Mouse (Mus musculus) urinary bladder, postnatal 14 days (tissue): Measurements from ENCODE around the gene Apcs.

Experiments used
- DNase-seq: peaks from one replicate; pipeline ENCODE4 v3.0.0; 2021; ENCODE audit warnings: low spot score

Apcs gene

DNA sequence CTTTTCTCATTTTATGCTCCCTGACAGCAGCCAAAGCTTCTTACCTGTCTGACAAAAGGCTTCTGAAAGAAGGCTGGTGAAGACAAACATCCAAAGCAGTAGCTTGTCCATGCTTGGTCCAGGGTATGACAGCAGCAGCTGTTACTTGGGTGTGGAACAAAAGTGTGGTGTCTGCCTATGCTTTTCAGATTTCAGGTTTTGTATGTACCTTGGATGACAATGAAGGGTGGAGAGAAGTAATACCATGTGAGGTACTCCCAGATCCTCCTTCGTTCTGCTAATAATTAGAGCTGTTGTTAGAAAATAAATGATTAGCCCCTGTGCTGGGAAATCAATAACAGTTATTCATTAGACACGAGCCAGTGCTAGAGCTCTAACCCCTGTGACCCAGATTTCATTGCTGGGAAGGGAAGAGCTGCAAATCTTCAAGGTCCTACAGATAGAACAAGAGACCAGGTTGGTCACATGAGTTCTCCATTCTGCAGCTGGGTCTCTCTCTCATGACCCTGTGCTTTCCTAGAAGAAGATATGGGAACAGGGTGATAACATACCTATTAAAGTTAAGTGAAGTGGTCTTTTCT, at the start of gene Apcs:
TSS of gene Apcs (minus strand) at position 265 of the 581 bp plus-strand sequence.
- DNase-seq: no peak

DNA sequence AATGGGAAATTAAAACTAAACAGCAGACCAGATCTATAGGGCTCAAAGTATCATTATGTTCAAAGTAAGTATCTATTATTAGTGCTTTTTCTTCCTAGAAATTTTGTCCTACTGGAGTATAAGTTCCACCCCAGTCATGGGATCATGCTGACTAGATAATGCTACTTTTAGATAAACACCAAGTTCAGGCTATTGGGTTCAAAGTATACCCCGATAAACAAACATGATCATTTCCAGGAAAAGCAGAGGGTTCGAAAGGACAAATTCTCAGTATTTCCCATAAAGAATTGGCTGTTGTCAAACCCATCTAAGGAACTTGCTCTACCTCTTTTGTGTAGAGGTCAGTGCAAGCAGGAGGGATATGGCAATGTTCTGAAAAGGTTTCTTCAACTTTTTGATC, 37.4 kb upstream of the Apcs start:
- DNase-seq: no peak

DNA sequence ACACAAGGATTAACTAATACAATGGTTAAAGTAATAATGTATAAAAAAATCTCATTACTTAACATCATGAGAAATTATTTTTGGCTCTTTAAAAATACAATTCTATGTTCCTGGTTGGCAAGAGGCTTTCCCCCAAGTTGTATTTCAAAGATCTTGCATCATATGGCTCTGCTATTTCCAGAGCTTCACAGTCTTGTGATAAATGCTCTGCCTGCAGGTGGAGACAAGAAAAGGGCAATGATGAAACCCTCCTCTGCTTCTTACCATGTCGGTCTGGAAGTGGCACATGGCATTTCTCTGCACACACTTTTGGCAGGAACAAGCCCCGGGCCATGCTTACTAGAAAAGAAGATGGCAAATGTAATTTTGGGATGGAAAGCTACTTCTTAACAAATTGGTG, 23.6 kb upstream of the Apcs start:
- DNase-seq: no peak

DNA sequence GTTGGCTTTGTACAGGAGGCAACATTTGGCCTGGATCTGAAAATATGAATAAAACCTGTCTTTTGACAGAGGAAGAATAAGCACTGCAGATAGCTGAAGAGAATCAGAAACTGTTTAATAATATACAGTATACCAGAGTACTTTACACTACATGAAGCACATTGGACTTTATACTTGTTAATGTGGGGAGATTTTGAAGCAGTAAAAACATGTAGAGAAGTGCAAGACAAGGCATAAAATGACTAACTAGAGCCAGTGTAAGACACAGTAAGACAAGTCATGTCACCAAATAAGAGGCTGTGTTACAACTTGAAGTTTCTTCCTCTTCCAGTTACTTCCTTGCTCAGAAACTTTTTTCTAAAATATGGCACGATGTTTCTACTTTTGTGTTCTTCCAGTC, 22.3 kb upstream of the Apcs start:
- DNase-seq: no peak

- DNase-seq: no peak
Measured at GRCm38 (mm10) chr1:172903313-172903712, 8.5 kb upstream of the Apcs start.

DNA sequence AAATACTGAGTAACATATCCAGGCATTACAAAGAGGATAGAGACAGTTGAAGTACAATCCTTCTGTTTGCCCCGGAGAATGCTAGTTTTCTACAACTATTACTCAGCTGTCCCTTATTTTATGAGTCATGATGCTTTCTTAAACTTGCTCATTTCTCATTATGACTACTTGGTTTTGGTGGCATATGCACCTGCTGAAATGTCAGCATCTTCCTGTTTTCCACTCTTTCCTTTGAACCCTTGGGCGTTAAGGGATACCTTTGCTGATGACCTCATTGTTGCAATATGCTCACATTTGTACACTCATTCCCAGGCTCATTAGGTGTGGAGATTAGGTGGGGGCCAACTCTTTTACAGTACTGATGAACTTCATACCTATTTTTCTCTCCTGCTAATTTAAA, 594 bp upstream of the Apcs start:
- DNase-seq: no peak

DNA sequence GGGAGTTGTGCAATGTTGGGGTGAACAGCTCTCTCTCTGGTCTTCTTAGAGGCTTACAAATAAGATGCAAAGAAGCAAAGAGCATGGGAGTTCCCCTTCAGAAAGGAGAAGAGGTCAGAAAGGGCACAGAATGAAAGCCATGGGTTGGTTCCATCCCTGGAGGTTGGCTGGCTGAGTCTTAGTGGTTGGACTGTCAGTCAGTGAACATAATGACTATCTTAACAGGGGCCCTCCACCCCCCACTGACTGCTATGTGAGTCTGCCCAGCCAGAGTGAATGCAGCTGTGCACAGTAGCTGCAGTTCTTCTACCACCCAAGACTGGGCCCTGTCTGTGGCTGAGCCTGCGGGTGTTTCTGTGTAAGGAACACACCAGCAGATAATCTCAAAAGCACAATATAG, 18.2 kb downstream of the Apcs start:
- no peak for DNase-seq

GRCm38 (mm10) chr1:172875265-172875664, 19.6 kb downstream of the Apcs start:
- no peak for DNase-seq

DNA sequence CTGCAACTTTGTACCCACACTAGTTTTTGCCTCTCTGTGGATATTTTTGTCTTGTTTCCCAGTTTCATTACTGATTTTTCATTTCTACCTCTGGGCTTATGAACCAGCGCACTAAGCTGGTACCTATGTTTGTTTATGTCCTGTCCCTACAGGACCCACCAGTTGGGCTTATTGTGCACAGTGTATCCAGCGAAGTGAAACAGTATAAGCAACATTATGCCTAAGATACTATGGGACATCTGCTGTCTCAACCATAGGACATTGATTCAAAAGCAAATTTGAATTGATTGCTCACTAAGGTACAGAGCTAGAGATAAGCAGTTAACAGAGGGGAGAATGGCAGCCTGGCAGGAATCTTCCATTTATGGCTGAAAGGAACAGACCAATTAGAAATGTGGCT, 46.7 kb downstream of the Apcs start:
- DNase-seq: no peak

- no peak for DNase-seq
Measured at GRCm38 (mm10) chr1:172847044-172847761, 47.6 kb downstream of the Apcs start.
